Mouse (Mus musculus) macrophage (primary cell): ENCODE results near the gene Hspb6. TPM values are rescaled to one million over a fixed set of nuclear protein-coding genes. Genes with fewer than 3 reads are reported as not detected.

Source experiments
- H3K27ac ChIP-seq: fragments of 350-480 bp; formaldehyde crosslinking; 2 replicates; pipeline ENCODE4 v1.9.0; 2021
- H3K36me3 ChIP-seq: fragments of 350-480 bp; formaldehyde crosslinking; 2 replicates; pipeline ENCODE4 v1.9.0; 2021; ENCODE audit errors: inconsistent target
- H3K4me3 ChIP-seq: fragments of 350-480 bp; formaldehyde crosslinking; 2 replicates; pipeline ENCODE4 v1.9.0; 2021; ENCODE audit errors: inconsistent target
- H3K79me2 ChIP-seq: fragments of 350-480 bp; formaldehyde crosslinking; 2 replicates; pipeline ENCODE4 v1.9.0; 2021; ENCODE audit errors: inconsistent target
- WGBS: methylation state at CpG from one replicate; pipeline ENCODE4 v1.1.7; 2026; ENCODE audit warnings: inconsistent platforms; ENCODE audit not compliant: missing documents; 5-methylcytosine and 5-hydroxymethylcytosine counted together
- polyA plus RNA-seq: library from polyadenylated mRNA; stranded (reverse); fragments of 250-400 nt; gene quantifications from 3 replicates; pipeline ENCODE4 v1.2.4, GENCODE M21; 2018; ENCODE audit warnings: inconsistent platforms

Gene Hspb6
- polyA plus RNA-seq, 1 experiment from 2014 or later: 7.5 TPM

DNA sequence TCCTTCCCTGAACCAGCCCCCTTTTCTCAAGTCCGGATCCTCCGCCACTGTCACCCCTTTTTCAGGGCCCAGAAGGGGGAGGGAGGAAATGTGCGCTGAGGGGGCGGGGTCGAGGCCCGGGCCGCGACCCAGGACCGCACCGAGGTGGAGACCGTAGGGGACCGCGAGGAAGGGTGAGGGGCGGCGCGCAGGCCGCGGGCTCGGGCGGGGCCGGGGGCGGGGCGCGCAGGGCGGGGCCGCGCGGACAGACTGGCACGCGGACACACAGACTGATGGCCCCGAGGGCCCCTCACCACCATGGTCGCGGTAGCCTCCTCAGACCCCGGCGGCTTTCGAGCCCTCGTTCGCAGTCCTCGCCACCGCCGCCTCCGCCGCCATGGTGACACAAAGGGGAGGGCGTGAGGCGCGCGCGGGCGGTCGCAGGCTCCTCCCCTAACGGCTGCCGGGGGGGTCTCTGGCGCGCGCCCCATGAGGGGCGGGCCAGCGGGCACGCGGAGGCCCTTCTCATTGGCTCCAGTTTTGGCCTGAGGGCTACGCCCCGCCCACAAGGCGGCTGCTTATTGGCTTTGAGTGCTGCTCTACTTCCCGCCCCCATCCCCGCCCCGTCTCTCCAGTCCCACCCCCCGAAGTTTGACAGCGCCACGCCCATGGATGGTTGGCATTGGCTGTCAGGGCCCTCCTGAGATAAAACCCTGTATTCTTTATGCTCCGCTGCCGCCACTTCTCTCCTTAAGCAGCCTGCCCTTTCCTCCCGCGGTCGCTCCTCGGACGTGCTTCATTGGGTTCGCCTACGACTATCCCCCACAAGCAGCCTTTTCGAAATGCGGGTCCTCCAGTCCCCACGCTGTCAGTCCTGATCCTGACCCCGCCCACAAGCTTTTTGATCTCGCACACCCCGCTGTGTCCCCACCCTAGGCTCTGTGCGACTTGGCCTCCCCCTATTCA, 17.1 kb upstream of the Hspb6 start, which contains the start of gene Arhgap33:
TSS of gene Arhgap33 (minus strand) at position 428 of the 945 bp plus-strand sequence.
- Histone ChIP-seq H3K36me3 (no peaks in the 10 kb centered on the region), H3K4me3 (peak within 1 kb of the TSS; percentile 48), H3K79me2 (no peaks in the 10 kb centered on the region), H3K27ac (peak within 1 kb of the TSS; percentile 17; the same call in 1 of the 2 replicates)
- WGBS: under 1% methylated on average over 58 of the region's 84 CpGs

DNA sequence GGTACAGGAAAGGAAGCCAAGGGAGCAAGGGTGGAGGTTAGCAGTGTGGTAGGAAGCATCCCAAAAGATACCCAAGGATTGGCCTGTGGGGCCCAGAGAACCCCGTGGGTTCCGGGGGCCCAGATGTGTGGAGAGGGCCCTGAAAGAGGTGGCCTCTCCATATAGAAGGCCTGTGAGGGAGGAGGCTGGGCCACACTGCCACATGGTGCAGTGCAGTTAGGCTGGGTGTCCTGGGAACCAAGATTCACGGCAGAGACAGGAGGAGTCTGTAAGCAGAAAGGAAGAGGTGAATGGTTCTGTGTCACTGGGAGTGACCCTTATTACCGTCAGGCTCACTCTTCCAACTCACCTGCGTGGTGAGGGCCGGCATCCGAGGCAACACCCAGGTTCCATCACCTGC, 11.4 kb upstream of the Hspb6 start:
- H3K4me3 ChIP-seq: no peak overlapping the region
- H3K79me2 ChIP-seq: no peaks in the 10 kb centered on the region
- no peak overlapping the region for H3K27ac ChIP-seq
- H3K36me3 ChIP-seq: no peaks in the 10 kb centered on the region
- 95% methylated on average over 7 of the region's 7 CpGs for WGBS

DNA sequence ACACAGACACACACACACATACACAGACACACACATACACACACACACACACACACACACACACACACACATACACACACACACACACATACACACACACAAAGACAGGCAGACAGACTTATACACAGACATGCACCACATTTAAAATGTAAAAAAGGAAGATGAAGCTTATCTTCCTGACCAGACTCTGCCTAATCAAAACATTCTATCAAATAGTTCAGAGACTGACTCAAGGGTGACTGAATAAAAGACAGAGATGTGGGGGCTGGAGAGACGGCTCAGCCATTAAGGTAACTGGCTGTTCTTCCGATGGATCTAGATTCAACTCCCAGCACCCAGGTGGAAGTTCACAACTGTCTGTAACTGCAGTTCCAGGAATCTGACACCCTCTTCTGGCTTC, 7.7 kb upstream of the Hspb6 start:
- no peaks in the 10 kb centered on the region; the same call in 1 of the 2 replicates for H3K36me3 ChIP-seq
- H3K27ac ChIP-seq: no peak overlapping the region
- WGBS: 96% methylated on average over 2 of the region's 2 CpGs
- H3K4me3 ChIP-seq: no peak overlapping the region
- no peaks in the 10 kb centered on the region for H3K79me2 ChIP-seq

DNA sequence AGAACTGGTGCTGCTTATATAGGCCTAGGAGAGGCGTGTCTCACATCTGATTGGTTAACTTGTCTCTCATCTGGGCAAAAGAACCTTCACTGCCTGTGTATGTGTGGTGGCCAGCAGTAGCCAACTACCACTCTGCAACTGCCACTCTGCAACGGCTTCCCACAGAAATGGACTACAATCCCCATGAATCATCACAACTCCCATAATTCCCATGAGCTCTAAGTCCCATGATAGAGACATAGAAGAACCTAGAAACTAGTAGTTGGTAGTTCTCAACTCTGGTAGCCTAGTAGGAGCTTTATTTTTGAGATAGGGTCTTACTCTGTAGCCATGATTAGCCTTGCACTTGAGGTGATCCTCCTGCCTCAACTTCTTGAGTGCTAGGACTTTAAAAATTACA, 2.1 kb upstream of the Hspb6 start:
- 92% methylated on average over 1 of the region's 2 CpGs for WGBS
- H3K36me3 ChIP-seq: peaks cover 4% of the 10 kb centered on the region; the same call in 1 of the 2 replicates

DNA sequence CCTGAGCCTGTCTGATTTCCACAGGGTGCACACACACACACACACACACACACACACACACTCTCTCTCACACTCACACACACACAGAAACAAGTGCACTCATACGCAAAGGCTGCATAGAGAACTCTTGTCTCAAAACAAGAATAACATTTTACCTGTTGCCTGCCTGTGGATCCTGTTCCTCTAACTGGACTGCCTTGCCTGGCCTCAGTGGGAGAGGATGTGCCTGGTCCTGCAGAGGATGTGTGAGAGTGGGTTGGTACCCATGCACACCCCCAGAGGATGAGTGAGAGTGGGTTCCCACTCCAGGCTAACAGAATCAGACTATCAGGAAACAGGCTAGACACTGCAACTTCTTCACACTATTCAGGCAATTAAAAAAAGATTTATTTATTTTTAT, 1.4 kb upstream of the Hspb6 start:
- no peaks in the 10 kb centered on the region for H3K79me2 ChIP-seq
- no peak overlapping the region for H3K27ac ChIP-seq
- WGBS: 91% methylated on average over 1 of the region's 1 CpGs
- no peak overlapping the region for H3K4me3 ChIP-seq
- H3K36me3 ChIP-seq: peaks cover 11% of the 10 kb centered on the region; the same call in 1 of the 2 replicates

More for the DNA sequence above, 2.1 kb upstream of the Hspb6 start:
- Histone ChIP-seq H3K27ac (no peak overlapping the region), H3K4me3 (no peak overlapping the region), H3K79me2 (no peaks in the 10 kb centered on the region)

DNA sequence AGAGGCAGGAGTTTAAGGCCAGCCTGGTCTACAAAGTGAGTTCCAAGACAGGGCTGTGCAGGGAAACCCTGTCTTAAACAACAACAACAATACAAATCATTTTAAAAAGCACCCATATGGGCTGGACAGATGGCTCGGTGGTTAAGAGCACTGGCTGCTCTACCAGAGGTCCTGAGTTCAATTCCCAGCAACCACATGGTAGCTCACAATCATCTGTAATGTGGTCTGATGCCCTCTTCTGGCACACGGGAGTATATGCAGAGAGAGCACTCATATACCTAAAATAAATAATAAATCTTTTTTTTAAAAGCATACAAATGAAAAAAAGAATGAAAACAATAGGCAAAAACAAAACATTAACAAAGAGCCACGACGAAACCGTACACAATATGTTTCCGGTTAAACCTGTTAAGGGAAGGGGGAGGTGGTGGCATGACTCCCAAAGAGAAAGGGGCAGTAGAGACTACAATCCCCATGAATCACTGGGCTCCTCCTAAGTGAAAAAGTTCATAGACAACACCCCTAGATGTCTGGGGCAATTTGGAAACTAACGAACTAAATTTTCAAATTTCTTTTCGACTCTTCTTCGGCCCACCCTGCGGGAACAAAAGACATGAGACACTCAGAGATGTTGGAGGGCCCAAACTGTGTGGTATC, 405 bp upstream of the Hspb6 start:
- H3K79me2 ChIP-seq: no peaks in the 10 kb centered on the region
- H3K36me3 ChIP-seq: peaks cover 19% of the 10 kb centered on the region; the same call in 1 of the 2 replicates

DNA sequence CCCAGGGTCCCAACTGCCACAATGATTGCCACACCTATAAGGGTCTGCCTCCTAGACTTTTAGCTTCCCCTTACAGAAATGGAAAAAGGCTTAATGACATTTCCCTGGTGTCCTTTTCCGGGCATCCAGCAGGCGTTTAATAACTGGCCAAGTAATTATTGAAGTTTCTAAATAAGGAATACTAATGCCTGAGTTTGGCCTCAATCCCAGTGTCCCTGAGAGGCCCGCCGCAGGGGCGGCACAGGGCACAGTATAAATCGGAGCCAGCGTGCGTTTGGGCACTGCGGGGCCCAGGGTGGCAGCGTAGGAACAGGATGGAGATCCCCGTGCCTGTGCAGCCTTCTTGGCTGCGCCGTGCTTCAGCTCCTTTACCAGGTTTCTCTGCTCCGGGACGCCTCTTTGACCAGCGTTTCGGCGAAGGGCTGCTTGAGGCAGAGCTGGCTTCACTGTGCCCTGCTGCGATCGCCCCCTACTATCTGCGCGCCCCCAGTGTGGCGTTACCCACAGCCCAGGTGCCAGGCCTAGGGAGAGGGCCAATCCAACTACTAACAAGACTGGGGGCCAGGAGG, 1.1 kb downstream of the Hspb6 start:
- Histone ChIP-seq H3K36me3 (peaks cover 29% of the 10 kb centered on the region; the same call in 1 of the 2 replicates), H3K79me2 (peaks cover 5% of the 10 kb centered on the region), H3K4me3 (peak overlapping the region; percentile 82), H3K27ac (peak overlapping the region; percentile 90)
- 2% methylated on average over 23 of the region's 23 CpGs for WGBS

More for the DNA sequence above, 405 bp upstream of the Hspb6 start:
- peak overlapping the region; percentile 90 for H3K27ac ChIP-seq
- 3% methylated on average over 8 of the region's 10 CpGs for WGBS
- H3K4me3 ChIP-seq: peak overlapping the region; percentile 82

DNA sequence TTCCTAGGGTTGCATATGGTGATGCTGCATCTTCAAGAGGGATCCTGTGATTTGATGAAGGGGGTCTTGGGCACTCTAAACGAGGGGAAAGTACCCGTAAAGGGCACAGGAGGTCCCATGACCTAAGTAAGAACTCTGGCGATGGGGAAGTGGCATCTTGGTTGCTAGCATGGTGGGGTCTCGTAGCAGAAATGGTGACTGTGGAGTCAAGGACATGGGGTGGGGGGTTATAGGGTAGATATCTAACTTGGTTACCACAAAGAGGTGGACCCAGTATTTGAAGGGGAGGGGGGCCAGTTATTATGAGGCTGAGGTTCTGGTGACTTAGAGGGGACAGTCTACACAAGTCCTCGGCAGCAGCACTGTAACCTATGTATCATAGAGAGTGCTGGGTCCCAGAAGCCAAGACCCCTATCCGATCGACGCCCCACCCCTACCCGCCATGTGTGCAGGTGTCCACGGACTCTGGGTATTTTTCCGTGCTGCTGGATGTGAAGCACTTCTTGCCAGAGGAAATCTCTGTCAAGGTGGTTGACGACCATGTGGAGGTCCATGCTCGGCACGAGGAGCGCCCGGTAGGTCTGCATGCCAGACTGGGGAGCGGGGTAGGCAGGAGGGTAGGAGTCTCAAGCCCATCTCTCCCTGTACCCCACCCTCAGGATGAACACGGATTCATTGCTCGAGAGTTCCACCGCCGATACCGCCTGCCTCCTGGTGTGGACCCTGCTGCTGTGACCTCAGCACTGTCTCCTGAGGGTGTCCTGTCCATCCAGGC, 2.0 kb downstream of the Hspb6 start:
- WGBS: 84% methylated on average over 19 of the region's 22 CpGs
- H3K36me3 ChIP-seq: peaks cover 29% of the 10 kb centered on the region; the same call in 1 of the 2 replicates
- H3K79me2 ChIP-seq: peaks cover 14% of the 10 kb centered on the region
- peak overlapping the region; percentile 82; the same call in 1 of the 2 replicates for H3K4me3 ChIP-seq
- H3K27ac ChIP-seq: no peak overlapping the region

DNA sequence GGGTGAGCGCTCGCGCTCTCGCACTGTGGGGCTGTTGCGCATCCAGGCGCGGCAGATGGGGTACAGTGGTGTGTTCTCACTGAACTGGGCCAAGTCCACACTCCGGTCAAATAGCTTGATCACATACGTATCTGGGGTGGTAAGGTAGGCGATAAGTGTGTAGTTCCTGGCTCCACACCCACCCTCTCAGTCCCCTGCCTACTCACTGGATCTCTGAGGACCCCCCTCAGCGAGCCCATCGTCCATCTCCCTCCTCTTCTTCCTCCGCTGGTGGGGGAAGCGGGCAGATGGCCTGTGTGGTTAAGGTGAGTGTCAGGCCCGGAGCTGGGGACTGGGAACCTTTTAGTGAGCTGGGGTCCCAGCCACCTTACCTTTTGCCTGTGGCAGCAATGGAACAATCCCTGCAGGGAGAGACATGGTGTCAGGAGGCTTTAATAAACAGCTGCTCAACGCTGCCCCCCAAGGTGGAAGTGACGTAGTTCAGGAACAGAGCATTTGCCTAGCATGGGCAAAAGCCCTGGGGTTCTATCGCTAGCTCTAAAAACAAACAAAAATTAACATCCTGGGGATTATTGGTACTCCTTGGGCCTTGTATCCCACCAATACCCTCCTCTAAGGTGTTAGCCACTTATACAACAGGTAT, 5.0 kb downstream of the Hspb6 start:
- no peak overlapping the region for H3K4me3 ChIP-seq
- peaks cover 31% of the 10 kb centered on the region for H3K79me2 ChIP-seq
- H3K36me3 ChIP-seq: peaks cover 29% of the 10 kb centered on the region; the same call in 1 of the 2 replicates
- H3K27ac ChIP-seq: no peak overlapping the region
- 97% methylated on average over 18 of the region's 18 CpGs for WGBS

DNA sequence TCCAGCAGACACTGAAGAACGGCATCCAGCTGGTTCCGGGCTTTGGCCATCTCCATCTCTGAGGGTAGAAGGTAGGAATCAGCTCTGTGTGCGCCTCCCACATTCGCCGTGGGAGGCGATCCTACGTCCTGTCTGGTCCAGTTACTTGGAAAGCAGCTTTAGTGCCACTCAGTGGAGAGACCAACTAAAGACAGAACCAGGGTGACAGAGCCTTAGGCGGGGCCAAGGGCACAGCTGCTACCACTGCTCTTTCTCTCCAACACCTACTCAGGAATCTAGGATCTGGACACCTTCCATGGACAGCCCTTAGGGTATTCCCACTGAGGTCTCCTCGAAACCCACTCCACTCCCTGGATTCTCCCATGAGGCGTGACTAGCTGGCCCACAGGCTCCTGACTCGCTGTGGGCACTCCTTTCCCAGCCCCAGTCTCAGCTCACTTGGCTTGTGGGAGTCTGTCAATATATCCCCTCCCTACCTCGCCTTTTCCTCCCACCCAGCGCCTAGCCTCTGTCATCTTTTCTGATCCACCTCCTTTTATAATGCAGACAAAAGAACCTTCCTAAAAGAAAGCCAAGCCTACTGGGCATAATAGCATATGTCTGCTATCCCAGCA, 6.0 kb downstream of the Hspb6 start:
- H3K4me3 ChIP-seq: peak overlapping the region; percentile 89; the same call in 1 of the 2 replicates
- H3K27ac ChIP-seq: no peak overlapping the region
- WGBS: 97% methylated on average over 13 of the region's 13 CpGs
- peaks cover 41% of the 10 kb centered on the region for H3K79me2 ChIP-seq
- H3K36me3 ChIP-seq: peaks cover 29% of the 10 kb centered on the region; the same call in 1 of the 2 replicates

DNA sequence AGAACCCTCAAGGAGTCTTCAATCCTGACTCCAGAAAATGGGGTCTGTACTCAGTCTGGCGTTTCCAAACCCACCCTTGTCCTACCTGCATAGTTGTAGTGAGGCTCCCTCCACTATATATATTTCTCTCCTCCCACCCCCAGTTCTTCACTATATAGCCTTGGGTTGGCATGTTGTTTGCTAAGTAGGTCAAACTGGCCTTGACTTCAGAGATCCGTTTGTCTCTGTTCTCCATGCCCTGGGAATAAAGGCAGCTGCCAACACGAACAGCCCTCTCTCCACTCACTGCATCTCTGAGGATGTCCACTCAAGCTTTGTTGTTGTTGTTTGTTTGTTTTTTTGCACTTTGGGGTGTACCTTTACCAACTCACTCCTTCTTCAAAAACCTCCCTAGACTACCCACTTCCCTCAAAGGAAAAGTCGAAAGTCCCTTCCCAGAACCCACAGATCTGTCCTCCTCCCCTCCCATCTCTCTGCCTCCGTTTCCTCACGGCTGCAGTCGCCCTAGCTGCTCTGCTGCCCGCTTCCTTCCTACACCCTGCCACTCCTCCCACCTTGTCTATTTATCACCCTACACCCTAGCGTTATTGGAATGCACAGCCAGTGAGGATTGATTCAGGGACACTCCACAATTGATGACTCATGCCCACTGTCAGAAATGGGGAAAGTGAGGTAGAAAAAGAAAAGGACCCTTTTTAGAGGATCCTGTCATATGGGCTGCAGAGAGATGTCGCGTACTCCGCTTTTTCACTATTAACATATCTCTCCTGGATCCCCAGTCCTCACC, 6.9 kb downstream of the Hspb6 start:
- WGBS: 7% methylated on average over 11 of the region's 12 CpGs
- Histone ChIP-seq H3K27ac (peak overlapping the region; percentile 61), H3K79me2 (peaks cover 41% of the 10 kb centered on the region), H3K36me3 (peaks cover 29% of the 10 kb centered on the region; the same call in 1 of the 2 replicates), H3K4me3 (peak overlapping the region; percentile 89)

DNA sequence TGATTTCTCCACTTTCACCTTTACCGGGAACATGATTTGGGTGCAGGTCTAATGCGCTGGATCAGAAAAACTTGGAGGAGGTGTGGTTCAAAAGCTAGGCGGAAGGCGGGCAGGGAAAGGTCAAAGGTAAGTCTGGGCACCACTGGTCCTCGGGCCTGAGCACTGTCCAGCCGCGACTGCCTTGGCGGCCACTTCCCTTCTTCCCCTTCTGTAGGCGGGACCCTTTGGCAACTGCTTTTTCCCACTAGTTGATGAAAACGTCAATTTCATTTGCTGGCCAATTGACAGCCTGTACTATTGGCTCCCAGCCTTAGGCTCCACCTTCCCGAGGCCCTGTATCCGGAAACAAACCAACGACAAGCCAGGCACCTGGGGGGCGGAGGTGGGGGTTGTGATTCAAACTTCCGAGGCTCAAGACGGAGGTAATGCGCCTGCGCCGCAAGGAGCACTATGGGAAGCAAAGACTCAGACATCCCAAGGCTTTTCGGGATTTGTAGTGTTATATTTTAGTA, 7.5 kb downstream of the Hspb6 start, which contains the start of gene Lin37:
TSS of gene Lin37 (minus strand) at position 396 of the 512 bp plus-strand sequence.
- H3K79me2 ChIP-seq: peaks cover 41% of the 10 kb centered on the region
- H3K27ac ChIP-seq: peak within 1 kb of the TSS; percentile 61
- under 1% methylated on average over 19 of the region's 20 CpGs for whole genome bisulfite sequencing
- H3K36me3 ChIP-seq: peaks cover 29% of the 10 kb centered on the region; the same call in 1 of the 2 replicates
- H3K4me3 ChIP-seq: peak within 1 kb of the TSS; percentile 89
